Mouse (Mus musculus) ES-Bruce4 (cell line): Measurements from ENCODE around the gene Mxd1. TPM values are rescaled to one million over a fixed set of nuclear protein-coding genes. Genes with fewer than 3 reads are reported as not detected.

Source experiments
- H3K27ac ChIP-seq: 2 replicates; pipeline ENCODE4 v1.5.1; 2012; ENCODE audit warnings: low read length, inconsistent platforms; ENCODE audit not compliant: insufficient read depth
- H3K27me3 ChIP-seq: 2 replicates; pipeline ENCODE4 v1.6.1; 2012; ENCODE audit warnings: mild to moderate bottlenecking, low read length, inconsistent platforms; ENCODE audit not compliant: control insufficient read depth, poor library complexity, insufficient read depth, severe bottlenecking
- H3K36me3 ChIP-seq: 2 replicates; pipeline ENCODE4 v1.6.1; 2012; ENCODE audit warnings: inconsistent platforms, mild to moderate bottlenecking, low read length, moderate library complexity; ENCODE audit not compliant: control insufficient read depth, poor library complexity, insufficient read depth, severe bottlenecking
- H3K4me1 ChIP-seq: one replicate; pipeline ENCODE4 v1.8.1; 2011; ENCODE audit warnings: low read length; ENCODE audit not compliant: control insufficient read depth, insufficient read depth
- H3K4me3 ChIP-seq: 2 replicates; pipeline ENCODE4 v1.5.1; 2011; ENCODE audit warnings: low read depth, mild to moderate bottlenecking, low read length
- H3K9ac ChIP-seq: 2 replicates; pipeline ENCODE4 v1.6.1; 2012; ENCODE audit warnings: low read depth, mild to moderate bottlenecking, inconsistent platforms; ENCODE audit not compliant: poor library complexity, severe bottlenecking
- H3K9me3 ChIP-seq: replicated peaks from 2 replicates; pipeline ENCODE4 v1.6.1; 2012; ENCODE audit warnings: mild to moderate bottlenecking, low read length, inconsistent platforms; ENCODE audit not compliant: control insufficient read depth, poor library complexity, insufficient read depth, severe bottlenecking
- CTCF ChIP-seq: IDR thresholded peaks from one replicate; pipeline ENCODE4 v1.8.1; 2011; ENCODE audit warnings: low read depth, low read length
- EP300 ChIP-seq: IDR thresholded peaks from 2 replicates; pipeline ENCODE4 v1.6.1; 2011; ENCODE audit warnings: low read depth, low read length; ENCODE audit not compliant: insufficient read depth
- POLR2A ChIP-seq: IDR thresholded peaks from one replicate; pipeline ENCODE4 v1.8.1; 2011; ENCODE audit warnings: low read length; ENCODE audit not compliant: insufficient read depth
- polyA plus RNA-seq: library from polyadenylated mRNA; stranded (reverse); fragments of >200 nt; gene quantifications from 2 replicates; pipeline ENCODE4 v1.2.4, GENCODE M21; 2011; ENCODE audit warnings: low read depth; ENCODE audit not compliant: missing spikeins, insufficient read depth, insufficient read length

Gene Mxd1
- polyA plus RNA-seq, 1 experiment, result 3.4 TPM

GRCm38 (mm10) chr6:86670873-86671272 lies 1.9 kb upstream of the Mxd1 start:
- Histone ChIP-seq H3K9me3 (no peaks in the 10 kb centered on the region), H3K9ac (no peak overlapping the region), H3K4me3 (no peak overlapping the region), H3K27ac (no peak overlapping the region), H3K4me1 (no peaks in the 10 kb centered on the region), H3K27me3 (no peaks in the 10 kb centered on the region), H3K36me3 (peaks cover 15% of the 10 kb centered on the region)
- TF ChIP-seq EP300 (no peak), CTCF (peak; percentile 33)

GRCm38 (mm10) chr6:86669240-86669727 lies 323 bp upstream of the Mxd1 start:
- Histone ChIP-seq H3K36me3 (0 out of 2 replicates have a peak, but pooled peaks cover 2% of the 10 kb centered on the region), H3K9ac (no peak overlapping the region), H3K9me3 (no peaks in the 10 kb centered on the region)

DNA sequence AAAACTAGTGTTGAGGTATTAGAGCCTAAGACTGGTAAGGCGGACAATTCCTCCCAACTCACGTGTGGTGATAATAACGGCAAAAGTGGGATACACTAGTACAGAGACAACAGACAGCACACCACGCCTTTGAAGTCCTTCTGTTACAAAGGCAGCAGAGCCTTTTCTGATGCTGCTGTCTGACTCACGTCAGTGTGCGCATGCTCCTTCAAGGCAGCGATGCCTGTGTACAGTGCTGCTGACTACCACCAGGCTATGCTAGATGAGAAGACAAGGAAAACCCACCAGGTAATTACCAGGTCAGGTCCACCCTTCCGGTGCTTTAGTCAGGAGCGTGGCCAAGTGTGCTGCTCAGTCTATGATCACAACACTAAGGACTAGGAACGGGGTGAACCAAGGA lies 1.9 kb downstream of the Mxd1 start:
- TF ChIP-seq POLR2A (no peak), CTCF (no peak), EP300 (no peak)
- H3K4me3 ChIP-seq, result no peak overlapping the region
- H3K9me3 ChIP-seq, result no peaks in the 10 kb centered on the region
- no peaks in the 10 kb centered on the region for H3K36me3 ChIP-seq
- H3K9ac ChIP-seq, result no peak overlapping the region
- H3K27ac ChIP-seq, result no peak overlapping the region
- no peaks in the 10 kb centered on the region for H3K27me3 ChIP-seq
- no peaks in the 10 kb centered on the region for H3K4me1 ChIP-seq

More at GRCm38 (mm10) chr6:86669240-86669727, 323 bp upstream of the Mxd1 start:
- Histone ChIP-seq H3K27me3 (no peaks in the 10 kb centered on the region), H3K27ac (no peak overlapping the region), H3K4me3 (peak overlapping the region; percentile 31), H3K4me1 (no peaks in the 10 kb centered on the region)
- TF ChIP-seq EP300 (no peak), CTCF (no peak), POLR2A (no peak)

GRCm38 (mm10) chr6:86665560-86666307 lies 3.2 kb downstream of the Mxd1 start:
- no peak overlapping the region for H3K27ac ChIP-seq
- H3K4me1 ChIP-seq, result no peaks in the 10 kb centered on the region
- no peak overlapping the region for H3K9ac ChIP-seq
- H3K4me3 ChIP-seq, result no peak overlapping the region
- no peaks in the 10 kb centered on the region for H3K36me3 ChIP-seq
- TF ChIP-seq POLR2A (no peak), CTCF (no peak), EP300 (no peak)
- H3K9me3 ChIP-seq, result no peaks in the 10 kb centered on the region
- H3K27me3 ChIP-seq, result no peaks in the 10 kb centered on the region

GRCm38 (mm10) chr6:86665076-86665475 lies 3.9 kb downstream of the Mxd1 start:
- no peak overlapping the region for H3K9ac ChIP-seq
- no peak for TF ChIP-seq EP300
- no peak for TF ChIP-seq POLR2A
- TF ChIP-seq CTCF, result no peak
- H3K36me3 ChIP-seq, result no peaks in the 10 kb centered on the region
- no peaks in the 10 kb centered on the region for H3K4me1 ChIP-seq
- H3K4me3 ChIP-seq, result no peak overlapping the region
- no peaks in the 10 kb centered on the region for H3K9me3 ChIP-seq
- no peaks in the 10 kb centered on the region for H3K27me3 ChIP-seq
- no peak overlapping the region for H3K27ac ChIP-seq

GRCm38 (mm10) chr6:86660161-86660877 lies 8.6 kb downstream of the Mxd1 start:
- Histone ChIP-seq H3K36me3 (no peaks in the 10 kb centered on the region), H3K4me3 (no peak overlapping the region), H3K9me3 (no peaks in the 10 kb centered on the region), H3K27ac (no peak overlapping the region), H3K4me1 (no peaks in the 10 kb centered on the region), H3K27me3 (no peaks in the 10 kb centered on the region), H3K9ac (no peak overlapping the region)
- TF ChIP-seq POLR2A, result no peak
- TF ChIP-seq EP300, result no peak
- no peak for TF ChIP-seq CTCF
